Mouse (Mus musculus) CH12.LX (cell line): ENCODE data around the gene Nle1. TPM values are rescaled to one million over a fixed set of nuclear protein-coding genes. Genes with fewer than 3 reads are reported as not detected.

ENCODE experiments used
- DNase-seq: peaks from one replicate; pipeline ENCODE4 v3.0.0-alpha.2; 2013; ENCODE audit errors: extremely low read depth
- H3K27ac ChIP-seq: 2 replicates; pipeline ENCODE4 v1.5.1; 2012; ENCODE audit warnings: low read depth, mild to moderate bottlenecking, control low read depth, moderate library complexity; ENCODE audit not compliant: insufficient read depth
- H3K27me3 ChIP-seq: replicated peaks from 2 replicates; pipeline ENCODE3; 2012; ENCODE audit warnings: inconsistent platforms
- H3K36me3 ChIP-seq, 2 experiments: replicated peaks in 1 of 2; 2 replicates each; pipeline versions ENCODE3 to v1.6.1; 2012; ENCODE audit warnings: inconsistent platforms in 1 of 2, low read length in 1 of 2, mild to moderate bottlenecking in 1 of 2, mixed read lengths in 1 of 2, moderate library complexity in 1 of 2; ENCODE audit not compliant: control insufficient read depth in 1 of 2, insufficient read depth in 1 of 2
- H3K4me1 ChIP-seq, 2 experiments: 2 replicates each; pipeline ENCODE4 v1.6.1; 2012; ENCODE audit warnings: inconsistent platforms in 1 of 2, moderate library complexity in 1 of 2; ENCODE audit not compliant: insufficient read depth in 2 of 2, control insufficient read depth in 1 of 2
- H3K4me2 ChIP-seq: 2 replicates; pipeline ENCODE4 v1.6.1; 2012; ENCODE audit warnings: low read depth, mild to moderate bottlenecking, control low read depth; ENCODE audit not compliant: poor library complexity, insufficient read depth, severe bottlenecking
- H3K4me3 ChIP-seq, 3 experiments: fragments of 150-350 bp in 1 of 3; sonication (generic) in 1 of 3; replicated peaks in 1 of 3; 2 replicates each; pipeline versions ENCODE3 to v1.5.1; 2011 to 2012; ENCODE audit warnings: low read depth in 2 of 3, low read length in 2 of 3, mild to moderate bottlenecking in 2 of 3, moderate library complexity in 2 of 3, control low read depth in 1 of 3, improper control_type of control experiment in 1 of 3, inconsistent platforms in 1 of 3, mixed read lengths in 1 of 3; ENCODE audit not compliant: poor library complexity in 1 of 3
- H3K79me2 ChIP-seq: replicated peaks from 2 replicates; pipeline ENCODE4 v1.6.1; 2012; ENCODE audit warnings: mild to moderate bottlenecking, moderate library complexity; ENCODE audit not compliant: control insufficient read depth, poor library complexity, insufficient read depth, severe bottlenecking; ENCODE audit errors: extremely low read depth
- H3K9ac ChIP-seq: 2 replicates; pipeline ENCODE4 v1.6.1; 2012; ENCODE audit warnings: low read depth, mild to moderate bottlenecking, control low read depth, moderate library complexity; ENCODE audit not compliant: insufficient read depth
- H3K9me3 ChIP-seq: replicated peaks from 2 replicates; pipeline ENCODE3; 2012; ENCODE audit warnings: low read length, inconsistent platforms, mixed read lengths
- BHLHE40 ChIP-seq: IDR thresholded peaks from 2 replicates; pipeline ENCODE4 v1.6.1; 2011; ENCODE audit warnings: mild to moderate bottlenecking, low read depth, low read length, improper control_type of control experiment
- CTCF ChIP-seq, 2 experiments: IDR thresholded peaks in 1 of 2; conservative IDR thresholded peaks in 1 of 2; 2 replicates each; pipeline ENCODE4 v1.5.1; 2011 to 2012; ENCODE audit warnings: low read depth in 2 of 2, low read length in 2 of 2, improper control_type of control experiment in 1 of 2, inconsistent platforms in 1 of 2, mild to moderate bottlenecking in 1 of 2, moderate library complexity in 1 of 2
- ELF1 ChIP-seq: IDR thresholded peaks from 2 replicates; pipeline ENCODE4 v1.6.1; 2014; ENCODE audit warnings: low read depth, mild to moderate bottlenecking, inconsistent platforms, low read length, improper control_type of control experiment
- HCFC1 ChIP-seq: IDR thresholded peaks from 2 replicates; pipeline ENCODE4 v1.6.1; 2012; ENCODE audit warnings: low read depth, mild to moderate bottlenecking, inconsistent platforms, low read length, improper control_type of control experiment
- IRF4 ChIP-seq: IDR thresholded peaks from 2 replicates; pipeline ENCODE4 v1.6.1; 2014; ENCODE audit warnings: low read depth, mild to moderate bottlenecking, inconsistent platforms, low read length, improper control_type of control experiment
- JUND ChIP-seq: conservative IDR thresholded peaks from 2 replicates; pipeline ENCODE4 v1.6.1; 2011; ENCODE audit warnings: low read depth, low read length, improper control_type of control experiment
- KAT2A ChIP-seq: IDR thresholded peaks from 2 replicates; pipeline ENCODE4 v1.6.1; 2012; ENCODE audit warnings: low read length, improper control_type of control experiment, inconsistent platforms; ENCODE audit not compliant: insufficient replicate concordance
- MAZ ChIP-seq: IDR thresholded peaks from 2 replicates; pipeline ENCODE4 v1.6.1; 2012; ENCODE audit warnings: low read depth, mild to moderate bottlenecking, inconsistent platforms, low read length, improper control_type of control experiment, moderate library complexity
- MEF2A ChIP-seq: IDR thresholded peaks from 2 replicates; pipeline ENCODE4 v1.6.1; 2014; ENCODE audit warnings: low read depth, mild to moderate bottlenecking, inconsistent platforms, low read length, improper control_type of control experiment, borderline replicate concordance
- NELFE ChIP-seq: IDR thresholded peaks from 2 replicates; pipeline ENCODE4 v1.6.1; 2011; ENCODE audit warnings: low read depth, low read length, improper control_type of control experiment
- NRF1 ChIP-seq: IDR thresholded peaks from 2 replicates; pipeline ENCODE4 v1.6.1; 2014; ENCODE audit warnings: low read depth, mild to moderate bottlenecking, inconsistent platforms, low read length, improper control_type of control experiment, moderate library complexity
- PAX5 ChIP-seq: IDR thresholded peaks from 2 replicates; pipeline ENCODE4 v1.6.1; 2012; ENCODE audit warnings: low read length, inconsistent platforms, mixed read lengths
- POLR2A ChIP-seq: IDR thresholded peaks from 2 replicates; pipeline ENCODE4 v1.6.1; 2011; ENCODE audit warnings: low read depth, mild to moderate bottlenecking, improper control_type of control experiment, low read length
- RAD21 ChIP-seq: IDR thresholded peaks from 2 replicates; pipeline ENCODE4 v1.6.1; 2011; ENCODE audit warnings: low read depth, mild to moderate bottlenecking, low read length, improper control_type of control experiment, moderate library complexity
- SIN3A ChIP-seq: IDR thresholded peaks from 2 replicates; pipeline ENCODE4 v1.6.1; 2012; ENCODE audit warnings: low read length, improper control_type of control experiment, inconsistent platforms
- SMC3 ChIP-seq: IDR thresholded peaks from 2 replicates; pipeline ENCODE4 v1.6.1; 2011; ENCODE audit warnings: low read depth, low read length, improper control_type of control experiment
- TCF12 ChIP-seq: IDR thresholded peaks from 2 replicates; pipeline ENCODE4 v1.6.1; 2014; ENCODE audit warnings: low read depth, mild to moderate bottlenecking, inconsistent platforms, low read length, improper control_type of control experiment
- UBTF ChIP-seq: IDR thresholded peaks from 2 replicates; pipeline ENCODE4 v1.6.1; 2012; ENCODE audit warnings: low read depth, mild to moderate bottlenecking, inconsistent platforms, low read length, improper control_type of control experiment, moderate library complexity
- USF1 ChIP-seq: IDR thresholded peaks from 2 replicates; pipeline ENCODE4 v1.6.1; 2014; ENCODE audit warnings: low read depth, mild to moderate bottlenecking, inconsistent platforms, low read length, improper control_type of control experiment
- ZC3H11A ChIP-seq: IDR thresholded peaks from 2 replicates; pipeline ENCODE4 v1.6.1; 2012; ENCODE audit warnings: low read depth, mild to moderate bottlenecking, inconsistent platforms, low read length, improper control_type of control experiment
- ZNF384 ChIP-seq: IDR thresholded peaks from 2 replicates; pipeline ENCODE4 v1.6.1; 2012; ENCODE audit warnings: low read depth, low read length, improper control_type of control experiment, inconsistent platforms
- dilution Hi-C: fragments of 300-500 bp; cut with MboI; formaldehyde crosslinking; loops from 2 replicates; pipeline ENCODE4 v1.14.3; 2020; ENCODE audit warnings: low sequenced_read_pairs; ENCODE audit not compliant: extremely low pct_unique_long_range_greater_than_20kb, extremely low pct_ligation_motif_present
- in situ Hi-C: fragments of 300-500 bp; cut with MboI; formaldehyde crosslinking; loops from 3 replicates; pipeline ENCODE4 v1.14.3; 2019; ENCODE audit warnings: low sequenced_read_pairs, low pct_ligation_motif_present, low pct_unique_long_range_greater_than_20kb, mixed read lengths
- polyA plus RNA-seq: library from polyadenylated mRNA; unstranded; fragments of >175 nt; gene quantifications from 2 replicates; pipeline ENCODE4 v1.2.1, GENCODE M21; 2012; ENCODE audit warnings: low read depth; ENCODE audit not compliant: insufficient read length
- total RNA-seq, 2 experiments: library from RNA; depleted of rRNA; stranded (reverse); fragments of 300-350 nt in 1 of 2; fragments of >200 nt in 1 of 2; gene quantifications; 2 replicates each; pipeline ENCODE4 v1.2.3; 2012 to 2014

The Nle1 gene
- total and polyA plus RNA-seq, 3 experiments = 54.9 to 107 (median 69.1) TPM

DNA sequence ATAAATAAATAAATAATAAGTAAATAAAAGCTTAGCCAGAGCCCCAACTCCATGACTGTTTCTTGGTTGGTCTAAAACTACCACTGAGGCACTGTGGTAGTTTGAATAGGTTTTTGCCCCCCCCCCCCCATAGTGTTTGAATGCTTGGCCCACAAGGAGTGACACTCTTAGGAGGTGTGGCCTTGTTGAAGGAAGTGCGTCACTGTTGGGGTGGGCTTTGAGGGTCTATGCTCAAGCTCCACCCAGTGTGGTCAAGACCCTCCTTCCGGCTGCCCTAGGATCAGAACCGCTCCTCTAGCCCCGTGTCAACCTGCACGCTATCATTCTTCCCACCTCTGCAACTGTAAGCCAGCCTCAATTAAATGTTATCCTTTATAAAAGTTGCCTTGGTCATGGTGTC, 32.6 kb downstream of the Nle1 start:
- peaks cover 9% of the 10 kb centered on the region for H3K9me3 ChIP-seq
- no peak overlapping the region for H3K4me3 ChIP-seq
- H3K4me1 ChIP-seq = no peaks in the 10 kb centered on the region
- H3K27me3 ChIP-seq = no peaks in the 10 kb centered on the region
- DNase-seq = no peak
- H3K4me2 ChIP-seq = no peak overlapping the region
- H3K27ac ChIP-seq = no peak overlapping the region
- H3K79me2 ChIP-seq = no peaks in the 10 kb centered on the region
- peaks cover 20 to 41% of the 10 kb centered on the region in 2 experiments for H3K36me3 ChIP-seq
- no peak overlapping the region for H3K9ac ChIP-seq
- in situ Hi-C loops = no loop called here
- dilution Hi-C loops = no loop called here
- no peak for TF ChIP-seq ZC3H11A
- TF ChIP-seq RAD21 = no peak
- no peak for TF ChIP-seq IRF4
- TF ChIP-seq MAZ = no peak
- no peak for TF ChIP-seq UBTF
- TF ChIP-seq USF1 = no peak
- no peak for TF ChIP-seq CTCF (conservative IDR thresholded peaks at IDR 0.05 in 1 of 2, IDR thresholded peaks at IDR 0.05 in 1 of 2; ENCODE audit: low read depth in 2 of 2, low read length in 2 of 2)
- no peak for TF ChIP-seq KAT2A
- TF ChIP-seq, all 38 proteins: peak for 0

DNA sequence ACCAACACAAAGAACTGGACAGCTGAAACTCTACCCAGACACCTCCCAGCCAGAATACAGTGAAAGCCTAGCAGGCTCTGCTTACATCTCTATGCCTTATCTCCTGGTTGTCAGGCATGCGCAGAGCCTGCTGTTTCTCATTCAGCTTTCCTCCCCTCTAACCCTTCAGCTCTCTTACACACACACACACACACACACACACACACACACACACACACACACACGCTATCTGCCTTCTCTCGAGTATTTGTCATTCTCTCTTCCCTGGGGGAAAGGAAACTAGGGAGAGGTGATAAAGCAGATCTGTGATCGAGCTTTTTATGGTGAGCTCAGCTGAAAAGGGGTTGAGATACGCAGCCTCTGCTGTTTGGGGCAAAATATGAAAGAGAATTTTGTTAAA, 33.3 kb downstream of the Nle1 start:
- H3K79me2 ChIP-seq = peaks cover 2% of the 10 kb centered on the region
- TF ChIP-seq ZNF384 = no peak
- H3K36me3 ChIP-seq = peaks cover 17 to 38% of the 10 kb centered on the region in 2 experiments
- DNase-seq = no peak
- no peak overlapping the region for H3K4me2 ChIP-seq
- no peaks in the 10 kb centered on the region for H3K4me1 ChIP-seq
- peaks cover 15% of the 10 kb centered on the region for H3K9me3 ChIP-seq
- in situ Hi-C loops = no loop called here
- H3K27ac ChIP-seq = no peak overlapping the region
- no peaks in the 10 kb centered on the region for H3K27me3 ChIP-seq
- dilution Hi-C loops = no loop called here
- H3K4me3 ChIP-seq = no peak overlapping the region
- H3K9ac ChIP-seq = no peak overlapping the region

DNA sequence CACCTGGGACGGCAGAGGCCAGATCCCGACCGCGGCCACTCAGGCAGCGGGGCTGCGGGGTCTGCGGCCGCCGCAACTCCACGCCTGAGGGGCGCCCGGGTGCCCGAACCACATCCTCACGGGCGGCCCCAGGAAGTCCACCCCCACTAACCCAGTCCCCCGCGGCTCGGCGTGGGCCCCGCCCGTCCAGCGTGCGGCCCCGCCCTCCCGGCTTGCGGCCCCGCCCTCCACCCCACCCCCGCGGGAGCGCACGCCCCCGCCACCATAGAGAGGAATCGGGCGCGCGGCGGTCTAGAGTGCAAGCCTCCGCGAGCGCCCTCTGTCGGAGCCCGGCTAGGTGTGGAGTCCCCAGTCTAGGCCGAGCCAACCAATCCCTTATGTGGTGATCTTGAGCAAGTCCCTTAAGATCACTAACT, 37.2 kb downstream of the Nle1 start, which contains the start of gene Rffl:
Rffl (minus strand) TSS at position 180 of the 416 bp plus-strand sequence.
- peak within 1 kb of the TSS; percentile 23 for H3K9ac ChIP-seq
- H3K9me3 ChIP-seq = peaks cover 17% of the 10 kb centered on the region
- H3K27me3 ChIP-seq = no peaks in the 10 kb centered on the region
- peak; percentile 14 for DNase-seq
- H3K4me2 ChIP-seq = peak within 1 kb of the TSS; percentile 51
- peaks cover 0 to 8% of the 10 kb centered on the region in 2 experiments; a peak in 1 of 4 replicates for H3K4me1 ChIP-seq
- H3K4me3 ChIP-seq = peak within 1 kb of the TSS; percentile 2 to 83 (median 63)
- dilution Hi-C loops = no loop called here
- H3K36me3 ChIP-seq = peaks cover 0 to 6% of the 10 kb centered on the region in 2 experiments
- H3K79me2 ChIP-seq = peaks cover 24% of the 10 kb centered on the region
- TF ChIP-seq BHLHE40 = peak; percentile 74
- peak; percentile 70 for TF ChIP-seq HCFC1
- TF ChIP-seq ELF1 = peak; percentile 60
- peak; percentile 54; the same call in 1 of the 2 replicates for TF ChIP-seq POLR2A
- TF ChIP-seq KAT2A = 0 out of 2 replicates have a peak, but pooled peaks have one; percentile 31
- no peak for TF ChIP-seq NRF1
- no peak for TF ChIP-seq JUND
- TF ChIP-seq CTCF (conservative IDR thresholded peaks at IDR 0.05 in 1 of 2, IDR thresholded peaks at IDR 0.05 in 1 of 2; ENCODE audit: low read depth in 2 of 2, low read length in 2 of 2) = peak in 1 of 2 experiments; percentile 89; a peak in 2 of 4 replicates
- no peak for TF ChIP-seq PAX5
- peak; percentile 37; the same call in 1 of the 2 replicates for TF ChIP-seq MEF2A
- TF ChIP-seq TCF12 = peak; percentile 65
- TF ChIP-seq SMC3 = peak; percentile 76
- peak; percentile 75 for TF ChIP-seq MAZ
- peak; percentile 76 for TF ChIP-seq SIN3A
- 0 out of 2 replicates have a peak, but pooled peaks have one; percentile 50 for TF ChIP-seq NELFE
- TF ChIP-seq RAD21 = peak; percentile 33
- in situ Hi-C loops = no loop called here
- H3K27ac ChIP-seq = peak within 1 kb of the TSS; percentile 73
